Mouse (Mus musculus): Measurements from ENCODE around the gene Cacng2.

Gene Cacng2

DNA sequence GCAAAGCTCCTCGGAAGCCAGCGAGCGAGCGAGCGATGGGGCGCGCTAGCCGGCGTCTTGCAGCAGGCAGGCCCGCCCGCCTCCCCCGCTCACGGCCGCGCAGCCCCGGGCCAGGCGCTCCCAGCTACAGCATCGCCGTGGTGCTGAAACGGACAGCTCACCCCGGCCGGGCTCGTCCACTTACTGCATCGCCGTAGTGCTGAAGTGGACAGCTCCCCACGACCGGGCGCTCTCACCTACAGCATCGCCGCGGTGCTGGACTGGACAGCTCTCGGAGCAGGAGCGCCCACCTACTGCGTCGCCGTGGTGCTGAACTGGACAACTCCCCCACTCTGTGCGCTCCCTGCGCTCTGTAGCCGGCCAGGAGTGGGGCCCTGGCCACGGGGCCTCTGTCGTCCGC lies at the start of gene Cacng2:
Gene Cacng2 (minus strand): TSS at position 325 of the 400 bp plus-strand sequence.
- DNase-seq (ENCODE audit: extremely low spot score) = peak; percentile 98

DNA sequence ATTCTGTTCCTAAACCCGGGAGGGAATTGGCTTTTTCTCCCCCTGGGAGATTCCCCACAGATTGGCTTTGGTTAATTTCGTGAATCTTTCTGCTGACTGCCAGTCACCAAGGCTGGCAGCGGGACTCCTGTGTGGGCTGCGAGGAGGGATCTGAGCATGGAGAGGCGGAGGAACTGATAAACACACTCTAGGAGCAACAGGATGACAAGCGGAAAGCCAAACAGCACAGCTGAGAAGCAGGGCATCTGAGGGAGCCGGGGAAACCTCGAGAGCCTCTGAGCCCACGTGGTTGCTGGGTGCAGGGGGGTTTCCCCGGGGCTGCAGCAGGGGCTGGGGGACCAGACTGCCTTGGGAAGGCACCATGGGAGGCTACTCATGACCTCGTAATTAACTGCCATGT lies 49.7 kb upstream of the Cacng2 start:
- DNase-seq (ENCODE audit: extremely low spot score) = no peak

DNA sequence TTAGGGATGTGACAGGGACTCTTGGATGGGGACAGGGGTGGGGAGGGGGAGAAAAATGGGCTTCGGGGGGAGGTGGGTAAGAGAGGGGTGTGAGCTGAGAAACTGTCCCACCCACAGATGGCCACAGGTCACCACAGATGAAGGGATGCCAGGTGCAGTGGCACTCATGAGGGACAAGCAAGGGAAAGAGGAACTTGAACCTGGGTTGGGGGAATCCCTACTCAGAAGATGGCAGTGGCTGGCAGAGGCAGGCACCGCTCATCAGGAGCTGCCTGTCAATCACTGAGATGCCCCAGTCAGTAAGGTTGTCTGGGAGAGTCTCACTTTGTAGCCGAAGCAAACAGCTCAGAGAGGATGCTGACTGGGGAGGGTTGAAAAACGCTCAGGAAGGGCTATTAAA lies 45.5 kb upstream of the Cacng2 start:
- no peak for DNase-seq (ENCODE audit: extremely low spot score)

- no peak for DNase-seq (ENCODE audit: extremely low spot score)
These were observed 44.6 kb upstream of the Cacng2 start for GRCm38 (mm10) chr15:78164466-78164865.

DNA sequence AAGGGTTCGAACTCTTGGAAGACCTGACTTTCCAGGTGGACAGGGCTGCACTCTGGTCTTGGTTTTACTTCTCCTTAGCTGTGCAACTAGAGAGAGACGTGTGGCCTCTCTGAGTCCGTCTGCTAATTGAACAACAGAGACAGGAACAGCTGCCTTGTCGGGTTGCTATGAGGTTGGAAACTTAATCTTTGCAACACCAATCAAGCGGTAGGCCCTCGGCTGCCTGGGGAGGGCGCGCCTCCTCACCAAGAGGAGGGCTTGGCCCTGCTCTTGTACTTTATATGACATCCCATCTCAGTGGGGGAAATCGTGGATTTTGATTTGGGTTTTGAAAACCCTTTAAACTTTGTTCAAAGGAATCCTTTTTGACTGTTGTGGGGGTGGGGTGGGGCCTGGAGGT lies 42.1 kb upstream of the Cacng2 start:
- no peak for DNase-seq (ENCODE audit: extremely low spot score)

GRCm38 (mm10) chr15:78158335-78158734 lies 38.5 kb upstream of the Cacng2 start:
- no peak for DNase-seq (ENCODE audit: extremely low spot score)

DNA sequence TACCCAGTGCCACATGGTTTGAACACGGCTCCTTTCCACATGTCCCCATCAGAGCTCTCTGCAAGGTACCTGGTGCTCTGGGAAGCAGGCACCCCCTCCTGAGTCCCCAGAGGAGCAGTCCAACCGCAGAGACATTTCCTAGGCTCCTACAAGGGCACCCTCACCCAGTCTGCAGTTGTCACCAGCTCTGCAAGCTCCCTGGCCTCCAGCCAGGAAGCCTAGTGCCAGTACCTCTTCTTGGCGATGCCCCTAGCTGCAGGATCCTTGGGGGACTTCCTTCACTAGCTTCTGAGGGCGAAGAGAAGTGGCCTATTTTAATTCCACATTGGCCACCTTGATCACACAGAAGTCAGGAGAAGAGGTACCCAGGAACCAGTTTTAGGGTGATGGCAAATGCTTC lies 38.0 kb upstream of the Cacng2 start:
- no peak for DNase-seq (ENCODE audit: extremely low spot score)

- no peak for DNase-seq (ENCODE audit: extremely low spot score)
These were observed 37.5 kb upstream of the Cacng2 start for GRCm38 (mm10) chr15:78157330-78157729.

DNA sequence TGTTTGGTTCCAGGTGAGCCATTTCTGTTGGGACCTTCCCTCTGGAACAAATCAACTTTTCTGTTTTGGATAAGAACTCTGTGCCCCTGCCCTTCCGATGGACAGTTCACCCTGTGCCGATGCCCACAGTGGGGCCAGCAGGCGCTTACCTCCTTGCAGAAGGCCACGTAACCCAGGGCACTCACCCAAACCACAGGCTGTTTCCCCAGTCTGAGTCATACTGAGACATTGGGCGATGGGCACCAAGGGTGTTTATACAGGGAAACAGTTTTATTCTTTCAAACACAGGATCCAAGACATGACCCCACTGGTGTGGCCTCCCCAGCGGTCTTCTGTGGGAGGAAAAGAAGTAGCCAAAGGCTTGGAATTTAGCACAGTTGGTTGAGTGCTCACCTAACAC lies 35.6 kb upstream of the Cacng2 start:
- DNase-seq (ENCODE audit: extremely low spot score) = no peak

DNA sequence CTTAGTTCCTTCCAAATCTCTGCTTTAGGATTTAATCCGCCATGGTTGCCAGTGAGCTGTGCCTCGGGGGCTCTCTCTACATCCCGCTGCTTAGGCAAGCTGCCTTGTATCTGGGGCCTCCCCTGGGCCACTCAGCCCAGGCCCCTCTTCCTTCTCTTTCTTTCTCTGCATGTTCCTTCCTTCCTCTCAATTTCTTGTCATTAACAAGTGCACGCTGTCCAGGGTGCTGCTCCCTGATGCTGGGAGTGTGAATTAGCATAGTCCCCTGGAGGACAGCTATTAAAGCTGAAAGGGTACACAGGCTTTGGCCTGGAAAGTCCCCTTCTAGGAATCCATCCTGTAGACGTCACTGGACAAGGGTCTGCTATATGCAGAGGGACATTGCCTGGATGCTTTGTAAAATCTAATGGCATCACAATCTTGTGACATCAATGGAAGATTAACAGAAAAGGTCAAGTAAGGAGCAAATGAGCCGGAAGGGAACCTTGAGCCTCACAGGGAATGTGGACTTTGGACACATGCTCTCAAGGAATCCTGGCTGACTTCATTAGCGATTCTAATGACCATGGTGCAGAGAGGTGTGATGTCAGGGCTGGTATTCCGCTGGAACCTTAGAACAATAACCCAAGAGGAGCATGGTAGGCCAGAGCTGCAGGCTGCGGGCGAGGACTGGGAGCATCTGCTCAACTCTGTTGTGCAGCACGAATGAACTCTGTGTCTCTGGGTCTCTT lies 33.4 kb upstream of the Cacng2 start:
- DNase-seq (ENCODE audit: extremely low spot score) = no peak

GRCm38 (mm10) chr15:78148565-78148964 lies 28.7 kb upstream of the Cacng2 start:
- DNase-seq (ENCODE audit: extremely low spot score) = no peak

DNA sequence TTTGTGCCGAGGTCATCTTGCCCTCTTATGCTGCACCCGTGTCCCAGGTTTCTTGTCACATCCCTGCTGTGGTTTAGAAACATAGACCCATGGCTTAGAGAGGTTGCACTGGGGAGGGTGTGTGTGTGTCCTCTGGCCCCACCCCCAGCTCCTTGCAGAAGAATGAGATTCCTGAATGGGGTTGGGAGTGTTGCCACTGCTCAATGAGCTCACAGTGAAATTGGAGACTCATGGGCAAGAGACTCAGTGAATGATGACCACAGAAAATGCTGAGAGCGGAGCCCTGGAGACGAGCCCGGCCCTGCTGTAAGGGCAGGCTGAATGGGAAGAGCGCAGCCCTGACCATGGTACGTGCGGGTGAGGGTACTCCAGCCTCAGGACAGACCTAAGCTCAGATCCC lies 20.4 kb upstream of the Cacng2 start:
- no peak for DNase-seq (ENCODE audit: extremely low spot score)

DNA sequence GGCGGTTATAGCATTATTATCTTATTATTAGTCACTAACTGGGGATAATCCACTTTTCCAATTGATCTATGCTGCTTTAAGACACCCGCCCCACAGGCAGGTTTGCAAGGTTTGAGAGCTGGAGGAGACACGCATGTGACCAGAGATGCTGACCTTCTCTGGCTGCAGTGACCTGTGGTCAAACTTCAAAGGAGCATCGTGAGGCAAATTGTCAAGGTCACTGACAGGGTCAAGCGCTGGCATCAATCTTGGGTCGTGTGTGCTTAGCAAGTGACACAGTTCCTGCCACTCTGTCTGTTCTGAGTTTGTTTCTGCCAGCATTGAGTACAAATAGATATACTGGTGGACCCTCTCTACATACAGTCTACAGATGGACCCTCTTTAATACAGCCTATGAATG lies 14.8 kb upstream of the Cacng2 start:
- peak; percentile 61 for DNase-seq (ENCODE audit: extremely low spot score)

DNA sequence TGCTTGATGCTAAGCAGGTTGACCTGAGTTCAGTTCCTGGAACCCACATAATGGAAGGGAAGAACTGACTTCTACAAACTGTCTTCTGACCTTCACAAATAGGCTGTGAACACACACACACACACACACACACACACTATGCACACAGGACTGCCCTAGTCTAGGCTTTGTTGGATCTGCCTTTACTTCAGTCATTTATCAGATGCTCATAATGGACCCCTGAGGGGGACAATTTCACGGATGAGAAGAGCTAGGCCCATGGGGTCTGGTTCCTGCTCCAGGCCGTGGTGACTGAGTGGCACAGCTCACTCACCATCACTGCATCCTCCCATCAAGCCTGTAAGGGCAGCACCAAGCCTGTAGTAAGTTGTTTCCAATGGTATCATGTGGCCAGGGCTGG lies 13.6 kb upstream of the Cacng2 start:
- DNase-seq (ENCODE audit: extremely low spot score) = no peak

DNA sequence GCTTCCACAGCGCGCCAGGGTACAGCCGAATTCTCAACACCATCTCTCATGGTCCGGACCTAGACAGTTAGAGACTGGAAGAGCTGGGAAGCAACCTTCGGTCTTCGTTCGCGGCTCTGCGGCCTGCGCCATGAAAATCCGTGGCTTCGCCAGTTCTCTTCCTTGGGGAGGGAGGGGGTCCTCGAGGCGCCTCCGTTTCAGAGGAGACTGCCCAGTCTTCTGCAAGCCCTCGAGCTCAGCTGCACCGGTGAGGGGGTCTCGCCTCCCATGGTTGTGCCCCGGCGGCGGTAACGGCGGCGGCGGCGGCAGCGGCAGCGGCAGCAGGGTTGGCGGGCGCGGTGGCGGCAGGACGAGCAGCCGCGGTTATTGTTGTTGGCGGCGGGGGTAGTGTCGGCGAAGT lies 580 bp downstream of the Cacng2 start:
- DNase-seq (ENCODE audit: extremely low spot score) = no peak

DNA sequence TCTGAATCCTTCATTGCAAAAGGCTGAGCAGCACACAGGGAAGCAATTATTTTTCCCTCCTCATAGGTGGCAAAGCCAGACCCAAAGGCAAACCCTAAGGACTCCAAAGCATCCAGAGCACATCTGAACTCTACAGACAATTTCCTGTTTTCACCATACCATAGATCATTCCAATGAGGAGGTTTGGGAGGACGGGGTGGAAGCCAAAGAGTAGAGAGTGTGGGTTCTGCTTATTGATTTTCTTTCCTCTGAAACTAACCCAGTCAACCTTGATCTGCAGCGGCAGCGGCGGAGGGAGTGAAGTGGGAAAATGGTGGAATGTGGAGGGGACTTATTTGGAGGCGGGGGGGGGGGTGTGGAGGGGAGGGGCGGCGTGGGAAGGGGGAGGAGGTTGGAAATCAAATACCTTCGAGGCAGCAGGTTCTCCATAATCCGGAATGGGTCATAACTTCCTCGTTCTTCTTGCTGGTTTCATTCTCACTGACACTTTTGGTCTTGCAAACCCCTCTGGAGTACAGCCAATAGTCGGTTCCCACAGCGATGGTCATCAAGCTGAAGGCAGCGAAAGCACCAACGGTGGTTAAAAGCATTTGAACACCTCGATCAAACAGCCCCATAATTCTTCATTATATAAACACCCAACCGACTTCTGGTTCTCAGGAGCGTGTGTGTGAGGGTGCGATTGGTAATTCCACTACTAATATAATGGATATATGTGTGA lies 1.4 kb downstream of the Cacng2 start:
- DNase-seq (ENCODE audit: extremely low spot score) = no peak

- DNase-seq (ENCODE audit: extremely low spot score) = no peak
These were observed 2.1 kb downstream of the Cacng2 start for GRCm38 (mm10) chr15:78117731-78118130.

DNA sequence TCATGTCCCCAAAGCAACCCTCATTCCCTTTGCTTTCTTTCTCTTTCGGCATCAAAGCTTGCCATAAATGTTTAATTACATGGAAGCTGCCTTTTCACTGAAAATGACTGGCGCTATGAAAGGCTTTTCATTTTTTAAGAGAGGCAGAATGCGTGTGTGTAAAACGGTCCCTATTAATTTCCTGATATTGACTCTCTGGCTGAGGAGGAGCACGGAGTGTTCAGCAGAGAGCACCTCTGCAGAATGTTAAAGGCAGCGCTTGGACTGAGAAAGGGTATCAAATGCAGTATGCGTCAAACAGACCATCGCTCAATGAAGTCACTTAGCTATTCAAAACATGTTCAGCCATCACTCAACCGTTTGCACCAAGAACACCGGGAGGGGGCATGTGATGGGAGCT lies 2.9 kb downstream of the Cacng2 start:
- no peak for DNase-seq (ENCODE audit: extremely low spot score)

- no peak for DNase-seq (ENCODE audit: extremely low spot score)
These were observed 3.6 kb downstream of the Cacng2 start for GRCm38 (mm10) chr15:78116244-78116643.

DNA sequence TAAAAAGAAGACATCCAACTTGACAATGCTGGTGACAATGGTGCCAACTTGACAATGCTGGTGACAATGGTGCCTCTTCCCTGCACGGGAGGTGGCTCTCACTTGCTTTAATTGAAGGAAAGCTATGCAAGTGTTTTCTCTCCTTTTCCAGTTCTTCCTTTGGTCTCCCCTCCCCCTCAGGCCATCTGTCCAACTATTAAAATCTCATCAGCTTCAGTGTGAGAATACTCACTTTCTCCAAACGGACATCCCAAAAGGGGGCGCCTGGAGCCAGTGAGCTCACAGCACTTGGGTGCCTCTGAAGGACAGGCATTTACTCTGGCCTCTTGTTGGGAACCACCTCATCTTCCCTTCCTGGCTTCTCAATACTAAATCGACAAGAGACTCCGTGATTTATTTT lies 20.3 kb downstream of the Cacng2 start:
- DNase-seq (ENCODE audit: extremely low spot score) = no peak

GRCm38 (mm10) chr15:78096004-78096403 lies 23.8 kb downstream of the Cacng2 start:
- DNase-seq (ENCODE audit: extremely low spot score) = no peak

GRCm38 (mm10) chr15:78093597-78093996 lies 26.2 kb downstream of the Cacng2 start:
- no peak for DNase-seq (ENCODE audit: extremely low spot score)

DNA sequence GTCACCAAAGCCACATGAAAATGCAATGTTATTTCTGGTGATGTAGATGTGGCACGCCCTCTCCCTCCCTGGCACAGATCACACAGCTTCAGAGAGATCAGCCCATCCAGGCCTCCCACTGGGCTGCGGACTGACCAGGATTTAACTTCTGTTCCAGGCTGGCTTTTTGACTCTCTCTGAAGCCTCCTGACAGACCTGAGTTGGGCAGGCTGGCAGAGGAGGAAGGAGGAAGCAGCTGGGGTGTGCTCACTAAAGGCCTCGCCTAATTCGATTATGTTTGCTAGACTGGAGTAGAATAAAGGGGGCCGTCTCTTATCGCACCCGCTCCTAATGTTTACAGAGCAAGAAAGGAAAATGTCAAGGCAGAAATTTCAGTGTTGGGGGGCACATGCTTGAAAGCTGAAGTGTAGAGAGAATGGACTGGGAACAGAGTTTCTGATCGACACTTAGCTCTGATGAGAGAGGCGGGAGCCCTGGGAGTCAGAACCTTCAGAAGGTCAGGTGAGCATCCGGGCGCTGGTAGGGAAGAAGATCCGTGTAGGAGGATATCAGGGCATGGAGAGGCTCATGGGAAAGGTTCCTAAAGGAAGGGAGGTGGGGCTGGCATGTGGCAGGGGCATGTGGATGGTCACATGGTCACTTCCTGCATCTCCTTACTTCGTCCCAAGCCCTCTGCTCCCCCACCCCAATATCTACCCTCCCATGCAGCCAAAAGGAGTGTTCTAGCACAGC lies 36.8 kb downstream of the Cacng2 start:
- DNase-seq (ENCODE audit: extremely low spot score) = peak; percentile 8
